Mouse (Mus musculus) gastrocnemius, adult 18-20 months (tissue): ENCODE measurements around the gene Pheta1. TPM values are rescaled to one million over a fixed set of nuclear protein-coding genes. Genes with fewer than 3 reads are reported as not detected.

Experiments used
- DNase-seq: peaks from one replicate; pipeline ENCODE4 v3.0.0; 2021; ENCODE audit warnings: low spot score
- microRNA-seq: library from miRNA; unstranded; fragments of <30 nt; microRNA quantifications from one replicate; pipeline ENCODE4 v1.2.0, GENCODE M21; 2021
- total RNA-seq, 2 experiments: library from RNA; stranded (reverse); gene quantifications; 2 replicates each; pipeline ENCODE4 v1.2.3; 2021

The Pheta1 gene
- total RNA-seq, 2 experiments from 2014 or later: 4.4 to 5.7 TPM

- DNase-seq: no peak
Measured at GRCm38 (mm10) chr5:121889819-121890362, 41.1 kb downstream of the Pheta1 start.

- no peak for DNase-seq
Measured at GRCm38 (mm10) chr5:121890925-121891324, 42.1 kb downstream of the Pheta1 start.

- no peak for DNase-seq
Measured at GRCm38 (mm10) chr5:121892281-121892680, 43.5 kb downstream of the Pheta1 start.

DNA sequence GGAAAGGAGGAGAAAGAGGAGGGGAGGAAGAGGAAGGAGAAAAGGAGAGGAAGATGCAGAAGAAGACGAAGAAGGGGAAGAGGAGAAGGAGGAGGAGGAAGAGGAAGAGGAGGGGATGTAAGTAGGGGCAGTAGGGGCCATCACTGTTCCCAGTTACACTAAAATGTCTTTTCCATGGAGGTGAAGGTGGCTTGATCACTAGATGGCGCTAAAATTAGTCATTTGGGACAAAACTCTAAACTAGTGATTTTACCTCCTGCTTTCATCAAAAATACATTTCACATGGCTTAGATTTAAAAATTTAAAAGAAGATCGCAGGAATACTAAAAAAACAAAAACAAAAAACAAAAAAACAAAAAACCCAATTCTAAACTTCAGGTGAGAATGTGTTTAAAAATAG is 44.8 kb downstream of the Pheta1 start:
- no peak for DNase-seq

DNA sequence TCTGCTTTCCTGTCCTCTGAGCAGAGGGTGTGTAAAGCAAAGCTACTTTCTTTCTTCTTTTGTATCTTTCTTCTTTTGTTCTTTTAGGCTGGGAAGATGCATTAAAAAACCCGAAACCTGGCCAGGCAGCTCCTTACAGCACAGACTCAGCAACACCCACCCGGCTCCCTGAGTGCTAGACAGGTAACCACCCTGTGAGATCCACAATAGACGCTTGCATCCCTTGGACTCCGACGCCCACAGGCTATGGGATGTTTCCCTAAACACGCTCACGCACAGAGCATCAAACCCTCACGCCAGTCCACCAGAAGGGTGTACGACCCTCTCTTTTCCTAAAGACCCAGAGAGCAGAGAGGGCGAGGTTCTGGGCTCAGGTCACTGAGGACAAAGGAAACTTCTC is 45.9 kb downstream of the Pheta1 start:
- DNase-seq: no peak

GRCm38 (mm10) chr5:121895117-121895756 is 46.5 kb downstream of the Pheta1 start:
- DNase-seq: no peak

DNA sequence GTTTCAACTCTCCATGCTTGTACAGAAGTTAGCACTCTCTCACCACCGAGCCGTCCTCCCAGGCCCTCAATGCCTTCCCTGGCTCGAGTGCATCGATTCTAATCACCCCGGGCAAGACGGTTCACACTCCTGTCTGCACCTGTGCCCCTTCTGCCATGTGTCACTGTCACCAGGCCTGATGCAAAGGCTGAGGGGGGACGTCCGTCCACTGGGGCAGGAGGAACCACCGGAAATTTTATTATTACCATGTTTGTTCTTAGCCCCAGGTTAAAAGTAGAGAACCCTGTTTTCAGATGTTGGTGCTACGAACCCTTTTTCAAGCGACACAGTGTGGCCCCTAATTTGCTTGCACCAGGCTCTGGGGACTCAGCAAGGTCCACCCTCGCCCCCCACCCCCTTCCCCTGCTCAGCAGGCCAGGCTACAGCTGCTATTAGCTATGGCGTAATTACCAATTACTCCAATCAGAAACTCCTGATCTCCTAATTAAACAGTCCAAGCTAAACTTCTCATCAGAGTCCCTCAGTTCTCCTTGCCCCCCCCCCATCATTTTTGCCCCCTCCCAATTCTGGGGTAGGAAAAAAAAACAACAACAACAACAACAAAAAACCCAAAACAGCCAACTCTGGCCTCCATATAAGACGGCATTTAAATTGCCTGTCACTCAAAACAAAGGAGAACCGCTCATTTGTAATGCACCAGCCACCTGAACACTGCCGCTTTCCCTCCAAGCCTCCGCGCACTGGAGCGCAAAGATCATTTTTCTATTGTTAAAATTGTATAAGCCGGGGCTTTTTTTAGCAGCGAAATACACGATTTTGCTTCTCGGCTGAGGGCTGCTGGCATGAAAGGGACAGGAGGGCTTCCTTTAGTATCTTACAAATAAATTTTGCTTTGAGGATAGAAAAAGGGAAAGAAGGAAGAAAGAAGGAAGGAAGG is 54.3 kb downstream of the Pheta1 start:
- DNase-seq: no peak

Small RNA genes within 50 kb of the gene (microRNA-seq; reads per million reads assigned to microRNA genes)
- gene Mir7031: 2.4 reads per million

Other genes with a start within 250 kb of the Pheta1 start
- 10 to 100 TPM; 26.0 to 27.8 TPM for gene Acad12, start 230.0 kb upstream of the Pheta1 start, total RNA-seq
- 10 to 100 TPM; 10.2 to 11.8 TPM for gene Acad10, start 188.5 kb upstream of the Pheta1 start, total RNA-seq
- gene Brap, start 188.4 kb upstream of the Pheta1 start, total RNA-seq: 10 to 100 TPM; 29.7 to 31.8 TPM
- gene Atxn2, start 137.6 kb upstream of the Pheta1 start, total RNA-seq: 100 to 1,000 TPM in 1 of 2 experiments, 10 to 100 TPM in 1; 80.1 to 109 TPM
- gene Sh2b3, start 11.3 kb upstream of the Pheta1 start, total RNA-seq: 10 to 100 TPM; 11.4 to 13.0 TPM
- gene Cux2, start 201.1 kb downstream of the Pheta1 start, total RNA-seq: 1 to 10 TPM; 4.4 to 4.7 TPM